ENCODE assay signal across 18 mouse cellular contexts in the genomic region with DNA sequence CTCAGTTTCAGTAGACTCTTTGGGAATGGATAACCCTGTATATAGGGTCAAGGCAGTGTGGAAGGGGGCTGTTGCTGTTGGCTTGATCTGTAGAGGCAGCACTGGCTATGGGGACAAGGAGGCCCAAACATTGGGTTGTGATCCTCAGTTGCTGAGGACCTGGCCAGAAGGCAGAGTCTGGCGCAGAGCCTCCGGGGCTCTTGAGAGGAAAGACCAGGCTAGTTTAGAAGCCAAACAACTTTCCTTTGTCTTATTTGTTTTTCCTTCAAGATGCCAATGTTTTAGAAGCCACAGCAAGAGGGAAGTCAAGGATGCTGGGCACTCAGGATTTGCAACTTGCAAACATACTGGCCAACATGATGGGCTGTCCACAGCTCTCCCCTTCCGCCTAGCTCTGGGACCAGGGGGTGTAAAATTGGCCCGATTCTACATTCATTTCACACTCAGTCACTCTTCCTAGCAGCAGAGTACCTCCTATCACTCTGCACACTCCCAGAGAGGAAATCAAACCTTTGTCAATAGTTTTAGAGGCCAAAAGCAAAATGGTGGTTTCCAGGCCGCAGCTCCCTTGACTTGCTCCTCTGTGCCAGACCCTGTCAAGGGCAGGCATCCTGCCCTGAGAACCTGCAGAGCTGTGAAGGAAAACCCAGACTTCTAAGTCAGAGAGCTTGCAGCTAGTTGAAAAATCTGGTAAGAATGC.
"Had no signal": no experiment of that assay in that cellular context is flagged by ENCODE, and none has a peak within 500 bp of the region (broad histone marks: within the 10 kb centered on the region; RNA-seq: fewer than 3 reads in every experiment).

No protein-coding gene starts in this region.

- H3K4me3 ChIP-seq: limb, embryonic 12.5 days; limb, embryonic 15.5 days; midbrain, embryonic 12.5 days; midbrain, embryonic 15.5 days; neural tube, embryonic 13.5 days had no signal

- H3K27me3 ChIP-seq: limb, embryonic 15.5 days; midbrain, embryonic 12.5 days; midbrain, embryonic 15.5 days; neural tube, embryonic 13.5 days had no signal

- ATAC-seq: liver, postnatal 0 days; lung, postnatal 0 days; midbrain, embryonic 15.5 days had no signal

- H3K4me2 ChIP-seq: limb, embryonic 12.5 days; limb, embryonic 15.5 days; liver, embryonic 11.5 days; lung, embryonic 14.5 days; midbrain, embryonic 12.5 days; midbrain, embryonic 15.5 days; neural tube, embryonic 13.5 days had no signal

- H3K9me3 ChIP-seq: limb, embryonic 12.5 days; limb, embryonic 15.5 days; midbrain, embryonic 12.5 days; midbrain, embryonic 15.5 days; neural tube, embryonic 13.5 days had no signal

- H3K36me3 ChIP-seq: limb, embryonic 12.5 days; limb, embryonic 15.5 days; midbrain, embryonic 12.5 days; midbrain, embryonic 15.5 days; neural tube, embryonic 13.5 days had no signal

- DNase-seq: kidney, postnatal 14 days; kidney, postnatal 4 days; left cerebral cortex, postnatal 4 days; liver, postnatal 0 days; lung, embryonic 14.5 days; retina, postnatal 1 day; right cerebral cortex, postnatal 25 days; thymus, adult 18-20 months; thymus, postnatal 36 days had no signal

- H3K4me1 ChIP-seq: limb, embryonic 12.5 days; limb, embryonic 15.5 days; midbrain, embryonic 12.5 days; midbrain, embryonic 15.5 days; neural tube, embryonic 13.5 days had no signal

- H3K27ac ChIP-seq: limb, embryonic 12.5 days; limb, embryonic 15.5 days; liver, embryonic 14.5 days; macrophage; midbrain, embryonic 12.5 days; midbrain, embryonic 15.5 days; neural tube, embryonic 13.5 days had no signal

- H3K9ac ChIP-seq: limb, embryonic 12.5 days; limb, embryonic 15.5 days; liver, embryonic 14.5 days; liver, postnatal 0 days; lung, embryonic 14.5 days; midbrain, embryonic 12.5 days; midbrain, embryonic 15.5 days; neural tube, embryonic 13.5 days had no signal
